Mouse (Mus musculus) kidney, postnatal 0 days (tissue): ENCODE results near the gene Scamp3. TPM values are rescaled to one million over a fixed set of nuclear protein-coding genes. Genes with fewer than 3 reads are reported as not detected.
"Not testable (repeated sequence)": the region's sequence is repeated elsewhere in the genome, so short reads cannot be mapped to it uniquely, and the experiment has no call there.

Source experiments
- ATAC-seq: fragments of 200-750 bp; cut with Nextera tagmentation; replicated peaks from 2 replicates; pipeline ENCODE4 v1.8.0; 2017; ENCODE audit warnings: low read depth, moderate number of reproducible peaks, moderate TSS enrichment, moderate library complexity; ENCODE audit not compliant: low FRiP score
- DNase-seq: peaks from one replicate; pipeline ENCODE4 v3.0.0-alpha.2; 2016; ENCODE audit warnings: low spot score
- H3K27ac ChIP-seq: fragments of 300-500 bp; sonication (generic); 2 replicates; pipeline ENCODE4 v1.5.1; 2014; ENCODE audit warnings: mild to moderate bottlenecking
- H3K27me3 ChIP-seq: fragments of 300-500 bp; sonication (generic); 2 replicates; pipeline ENCODE4 v1.6.1; 2014; ENCODE audit warnings: low read length, mixed read lengths; ENCODE audit not compliant: insufficient read depth
- H3K36me3 ChIP-seq: fragments of 300-500 bp; sonication (generic); 2 replicates; pipeline ENCODE4 v1.6.1; 2014; ENCODE audit warnings: low read length, mixed read lengths; ENCODE audit not compliant: insufficient read depth
- H3K4me1 ChIP-seq: fragments of 300-500 bp; sonication (generic); replicated peaks from 2 replicates; pipeline ENCODE4 v1.6.1; 2014; ENCODE audit warnings: antibody characterized with exemption, low read length, mixed read lengths; ENCODE audit not compliant: insufficient read depth
- H3K4me2 ChIP-seq: fragments of 300-500 bp; sonication (generic); 2 replicates; pipeline ENCODE4 v1.6.1; 2014; ENCODE audit warnings: mild to moderate bottlenecking, low read length, moderate library complexity, mixed read lengths
- H3K4me3 ChIP-seq: fragments of 300-500 bp; sonication (generic); replicated peaks from 2 replicates; pipeline ENCODE4 v1.5.1; 2014; ENCODE audit warnings: low read depth, low read length
- H3K9ac ChIP-seq: fragments of 300-500 bp; sonication (generic); 2 replicates; pipeline ENCODE4 v1.6.1; 2014; ENCODE audit warnings: low read depth, low read length
- H3K9me3 ChIP-seq: fragments of 300-500 bp; sonication (generic); replicated peaks from 2 replicates; pipeline ENCODE4 v1.6.1; 2016; ENCODE audit warnings: low read length, inconsistent platforms, mixed read lengths
- CTCF ChIP-seq: IDR thresholded peaks from 2 replicates; pipeline ENCODE4 v1.5.1; 2016; ENCODE audit warnings: antibody characterized with exemption, low read depth, mild to moderate bottlenecking, moderate library complexity
- WGBS: fragments of 180-500 bp; shearing (Covaris S2); extraction: QIAGEN DNeasy Blood & Tissue Kit; methylation state at CpG from one replicate; pipeline ENCODE4 v1.1.7; 2014; 5-methylcytosine and 5-hydroxymethylcytosine counted together
- polyA plus RNA-seq: library from polyadenylated mRNA; unstranded; fragments of >200 nt; fragmentation: Nextera tagmentation; extraction: Ambion mirVana; gene quantifications from 2 replicates; pipeline ENCODE4 v1.2.1, GENCODE M21; 2015

Scamp3 gene
- polyA plus RNA-seq, 1 experiment from 2014 or later, result 107 TPM

DNA sequence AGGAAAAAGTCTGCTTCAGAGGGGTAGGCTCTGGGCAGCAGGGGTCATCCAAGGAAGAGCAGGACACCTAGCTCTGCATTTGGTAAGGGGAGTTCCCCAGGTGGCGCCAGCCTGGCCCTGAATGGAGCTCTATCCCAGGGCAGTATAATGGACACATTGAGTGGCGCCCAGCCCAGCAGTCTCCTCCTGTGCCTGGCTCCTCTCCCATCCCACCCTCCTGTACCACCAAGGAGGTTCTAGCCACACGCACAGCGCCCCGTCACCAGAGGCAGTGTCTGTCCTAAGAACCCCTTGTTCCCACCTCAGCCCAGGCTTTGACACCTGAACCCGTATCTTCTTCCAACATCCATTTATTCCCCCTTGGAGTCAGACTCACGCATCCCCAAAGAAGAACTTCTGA is 32.5 kb downstream of the Scamp3 start:
- no peak overlapping the region for H3K4me2 ChIP-seq
- no peak for ATAC-seq
- H3K4me3 ChIP-seq, result no peak overlapping the region
- no peaks in the 10 kb centered on the region for H3K27me3 ChIP-seq
- TF ChIP-seq CTCF, result no peak
- 0 out of 2 replicates have a peak overlapping the region, but pooled peaks have one; percentile 42 for H3K27ac ChIP-seq
- DNase-seq, result no peak
- no peaks in the 10 kb centered on the region for H3K9me3 ChIP-seq
- peaks cover 44% of the 10 kb centered on the region for H3K36me3 ChIP-seq
- peaks cover 9% of the 10 kb centered on the region; the same call in 1 of the 2 replicates for H3K4me1 ChIP-seq
- no peak overlapping the region for H3K9ac ChIP-seq
- WGBS, result 95% methylated on average over 7 of the region's 7 CpGs

DNA sequence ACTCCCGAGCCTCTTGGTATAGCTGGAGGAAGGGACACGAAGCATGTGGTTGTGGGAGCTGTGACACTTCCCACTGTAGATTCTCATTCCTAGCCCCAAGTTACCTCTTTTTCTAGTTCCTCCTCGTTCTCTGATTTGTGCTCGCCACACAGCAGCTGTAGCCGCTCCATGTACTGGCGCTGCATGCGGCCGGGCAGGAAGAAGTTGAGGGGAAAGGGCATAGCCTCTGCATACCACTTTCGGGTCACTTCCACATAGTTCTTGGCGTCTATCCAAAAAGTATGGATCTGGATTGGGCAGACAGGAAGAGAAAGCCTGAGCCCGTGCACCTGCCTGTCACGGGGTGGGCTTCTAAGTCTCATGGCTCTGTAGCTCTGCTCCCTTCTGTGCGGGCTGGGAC is 32.9 kb downstream of the Scamp3 start:
- no peak overlapping the region for H3K9ac ChIP-seq
- 60% methylated on average over 13 of the region's 13 CpGs for WGBS
- peaks cover 42% of the 10 kb centered on the region for H3K36me3 ChIP-seq
- no peaks in the 10 kb centered on the region for H3K27me3 ChIP-seq
- peaks cover 13% of the 10 kb centered on the region for H3K4me1 ChIP-seq
- no peak for TF ChIP-seq CTCF
- DNase-seq (peak; percentile 44), ATAC-seq (no peak)
- no peak overlapping the region for H3K4me2 ChIP-seq
- H3K4me3 ChIP-seq, result no peak overlapping the region
- H3K27ac ChIP-seq, result 0 out of 2 replicates have a peak overlapping the region, but pooled peaks have one; percentile 42
- H3K9me3 ChIP-seq, result no peaks in the 10 kb centered on the region

DNA sequence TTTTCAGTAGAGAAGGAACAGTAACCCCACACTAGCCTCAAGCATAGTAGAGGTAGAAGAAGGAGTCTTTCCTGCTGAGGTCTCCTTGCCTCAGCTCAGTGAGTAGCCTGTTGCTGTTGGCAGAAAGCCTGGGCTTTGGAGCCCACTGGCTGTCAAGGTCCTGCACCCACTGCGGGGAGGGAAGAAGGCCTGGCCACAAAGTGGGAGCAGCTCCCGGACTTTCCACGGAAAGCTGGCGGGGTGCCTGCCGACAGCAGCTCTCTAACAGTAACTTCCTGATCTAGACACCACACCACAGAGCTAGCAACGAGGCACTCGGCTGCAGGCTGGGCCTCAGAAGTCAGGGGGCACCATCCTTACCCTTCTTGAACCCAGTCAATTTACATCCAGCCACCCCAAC is 33.5 kb downstream of the Scamp3 start:
- H3K9me3 ChIP-seq, result no peaks in the 10 kb centered on the region
- 56% methylated on average over 7 of the region's 7 CpGs for WGBS
- H3K36me3 ChIP-seq, result peaks cover 40% of the 10 kb centered on the region
- no peak overlapping the region; the same call in 1 of the 2 replicates for H3K27ac ChIP-seq
- DNase-seq (no peak), ATAC-seq (no peak)
- H3K9ac ChIP-seq, result no peak overlapping the region
- no peak overlapping the region for H3K4me2 ChIP-seq
- H3K4me3 ChIP-seq, result no peak overlapping the region
- no peak for TF ChIP-seq CTCF
- H3K27me3 ChIP-seq, result no peaks in the 10 kb centered on the region
- peaks cover 15% of the 10 kb centered on the region for H3K4me1 ChIP-seq

DNA sequence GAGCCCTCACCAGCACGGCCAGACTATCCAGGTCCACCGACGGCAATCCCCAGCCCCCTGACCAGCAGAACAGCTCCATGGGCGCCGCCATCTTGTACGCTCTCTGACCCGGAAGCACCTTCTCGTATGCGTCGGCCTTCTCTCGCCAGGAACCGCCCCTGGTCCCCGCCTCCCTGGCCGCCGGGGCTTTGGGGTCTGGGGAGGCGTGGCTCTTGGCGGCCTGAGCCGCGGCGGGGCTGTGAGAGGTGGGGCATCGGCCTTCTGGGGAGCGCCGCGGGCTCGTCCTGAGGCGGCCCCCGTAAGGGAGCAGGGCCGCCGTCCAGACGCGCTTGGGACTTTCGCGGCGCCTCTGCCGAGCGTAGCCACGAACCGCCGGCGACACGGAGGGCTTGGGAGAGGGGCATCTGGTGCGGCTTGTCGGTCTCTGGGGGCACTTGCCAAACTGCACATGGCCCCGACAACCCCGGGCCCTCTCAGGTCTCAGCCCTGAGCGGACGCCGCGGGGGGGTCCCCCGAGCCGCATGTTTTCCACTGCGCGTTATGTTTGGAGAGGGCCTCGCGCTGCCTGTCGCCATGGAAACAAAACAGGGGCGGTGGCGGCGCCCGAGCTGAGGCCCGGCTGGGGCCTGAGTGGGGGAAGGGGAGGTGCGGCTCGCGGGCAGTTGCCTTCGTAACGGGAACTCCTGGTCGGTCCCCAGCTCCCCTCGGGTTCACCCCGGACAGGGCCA is 36.7 kb downstream of the Scamp3 start:
- no peaks in the 10 kb centered on the region for H3K27me3 ChIP-seq
- DNase-seq, result peak; percentile 98
- under 1% methylated on average over 69 of the region's 69 CpGs for WGBS
- H3K4me3 ChIP-seq, result peak overlapping the region; percentile 66
- peak overlapping the region; percentile 77 for H3K4me2 ChIP-seq
- H3K27ac ChIP-seq, result peak overlapping the region; percentile 90
- peak overlapping the region; percentile 77 for H3K9ac ChIP-seq
- ATAC-seq, result peak; percentile 90
- no peak for TF ChIP-seq CTCF
- peaks cover 15% of the 10 kb centered on the region for H3K4me1 ChIP-seq
- peaks cover 12% of the 10 kb centered on the region; the same call in 1 of the 2 replicates for H3K36me3 ChIP-seq
- H3K9me3 ChIP-seq, result no peaks in the 10 kb centered on the region

DNA sequence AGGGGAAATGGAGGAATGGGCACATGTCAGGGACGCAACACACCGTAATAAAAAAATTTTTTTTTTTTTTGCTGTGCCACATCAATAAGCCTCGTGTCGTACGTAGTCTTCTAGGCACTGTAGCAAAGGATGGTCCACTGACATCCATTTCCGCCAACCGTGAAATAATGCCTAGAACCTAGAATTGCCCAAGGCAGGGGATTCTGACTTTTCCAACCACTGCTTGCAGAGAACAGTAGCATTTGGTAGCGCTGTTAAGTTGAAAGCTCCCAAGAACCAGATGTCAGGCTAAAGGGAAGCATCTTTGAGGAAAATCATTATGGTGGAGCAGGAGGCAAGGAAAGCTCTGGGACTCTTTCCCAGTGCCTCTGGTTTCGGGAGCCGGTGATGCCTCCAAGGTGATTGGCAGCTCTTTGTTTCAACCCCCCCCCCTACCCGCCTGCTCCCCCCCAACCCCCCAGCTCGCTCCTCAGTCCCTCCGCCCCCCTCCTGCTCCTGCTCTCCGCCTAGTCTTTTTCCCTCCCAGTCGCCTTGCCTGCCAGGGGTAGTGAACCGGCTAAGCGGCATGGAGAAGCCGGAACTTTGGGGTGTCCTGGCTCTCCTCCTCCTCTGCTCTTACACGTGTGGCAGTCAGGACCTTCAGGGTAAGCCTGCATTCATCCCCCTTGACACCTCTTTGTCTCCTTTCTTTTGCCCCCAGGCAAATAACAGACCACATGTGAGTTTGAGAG is 37.6 kb downstream of the Scamp3 start, which contains the start of gene Thbs3:
Thbs3 (plus strand) TSS at position 500 of the 731 bp plus-strand sequence.
- WGBS, result 2% methylated on average over 16 of the region's 19 CpGs
- no peak for ATAC-seq
- Histone ChIP-seq H3K36me3 (peaks cover 3% of the 10 kb centered on the region; the same call in 1 of the 2 replicates), H3K9ac (peak within 1 kb of the TSS; percentile 77), H3K9me3 (no peaks in the 10 kb centered on the region), H3K4me2 (peak within 1 kb of the TSS; percentile 77), H3K4me1 (peaks cover 15% of the 10 kb centered on the region), H3K4me3 (peak within 1 kb of the TSS; percentile 66), H3K27me3 (no peaks in the 10 kb centered on the region), H3K27ac (peak within 1 kb of the TSS; percentile 90)
- no peak for DNase-seq
- TF ChIP-seq CTCF, result no peak

DNA sequence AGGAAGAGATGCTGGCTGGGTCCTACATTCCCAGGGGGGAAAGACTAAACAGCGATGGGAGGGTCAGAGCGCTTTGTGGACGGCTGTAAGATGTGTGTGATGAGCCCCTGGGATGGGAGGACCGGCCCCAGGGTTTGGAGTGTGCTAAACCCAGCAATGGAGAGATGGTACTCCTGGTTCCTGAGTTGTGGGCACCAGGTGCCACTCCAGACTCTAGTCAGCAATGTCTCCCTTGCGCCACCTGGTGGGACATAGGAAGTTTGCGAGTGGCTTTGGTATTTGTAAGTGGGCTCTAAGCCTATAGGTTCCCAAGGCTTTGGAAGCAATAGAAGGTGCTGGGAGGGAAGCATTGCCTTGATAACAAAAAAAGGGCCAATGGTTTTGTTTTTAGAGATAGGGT is 38.6 kb downstream of the Scamp3 start:
- no peaks in the 10 kb centered on the region for H3K36me3 ChIP-seq
- no peak overlapping the region for H3K9ac ChIP-seq
- H3K27ac ChIP-seq, result no peak overlapping the region
- ATAC-seq (peak; percentile 17; the same call in 1 of the 2 replicates), DNase-seq (peak; percentile 94)
- 0% methylated on average over 6 of the region's 6 CpGs for WGBS
- H3K27me3 ChIP-seq, result no peaks in the 10 kb centered on the region
- no peaks in the 10 kb centered on the region for H3K9me3 ChIP-seq
- peak; percentile 93 for TF ChIP-seq CTCF
- H3K4me3 ChIP-seq, result peak overlapping the region; percentile 66; the same call in 1 of the 2 replicates
- peaks cover 15% of the 10 kb centered on the region for H3K4me1 ChIP-seq
- H3K4me2 ChIP-seq, result peak overlapping the region; percentile 77

DNA sequence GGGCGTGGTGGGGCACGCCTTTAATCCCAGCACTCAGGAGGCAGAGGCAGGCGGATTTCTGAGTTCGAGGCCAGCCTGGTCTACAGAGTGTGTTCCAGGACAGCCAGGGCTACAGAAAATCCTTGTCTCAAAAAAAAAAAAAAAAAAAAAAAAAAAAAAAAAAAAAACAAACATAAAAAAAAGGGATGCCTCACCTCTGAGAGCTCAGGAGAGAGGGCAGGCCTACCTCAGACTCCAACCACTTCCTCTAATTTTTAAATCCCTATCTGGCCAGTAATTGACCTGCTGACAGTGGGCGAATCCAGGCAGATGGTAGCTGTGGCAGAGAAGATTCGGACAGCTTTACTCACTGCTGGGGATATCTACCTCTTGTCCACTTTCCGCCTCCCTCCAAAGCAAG is 39.1 kb downstream of the Scamp3 start:
- not testable (repeated sequence) for H3K9me3 ChIP-seq, ATAC-seq, H3K4me3 ChIP-seq, H3K9ac ChIP-seq, DNase-seq, H3K36me3 ChIP-seq, H3K4me2 ChIP-seq, H3K27ac ChIP-seq, H3K27me3 ChIP-seq
- 79% methylated on average over 7 of the region's 7 CpGs for WGBS
- peaks cover 15% of the 10 kb centered on the region for H3K4me1 ChIP-seq
